Mouse (Mus musculus) heart, adult 11 months (tissue): Measurements from ENCODE around the gene Hopx.

Source experiments
- DNase-seq: peaks from one replicate; pipeline ENCODE4 v3.0.0; 2022

The Hopx gene

GRCm38 (mm10) chr5:77131879-77132278, 17.0 kb upstream of the Hopx start:
- DNase-seq: no peak

GRCm38 (mm10) chr5:77130310-77131020, 15.5 kb upstream of the Hopx start:
- peak; percentile 97 for DNase-seq

GRCm38 (mm10) chr5:77129907-77130306, 15.0 kb upstream of the Hopx start:
- DNase-seq: no peak

GRCm38 (mm10) chr5:77128854-77129253, 13.9 kb upstream of the Hopx start:
- DNase-seq: no peak

- DNase-seq: no peak
Observed at GRCm38 (mm10) chr5:77126415-77126968, 11.6 kb upstream of the Hopx start.

- DNase-seq: no peak
Observed at GRCm38 (mm10) chr5:77124817-77125283, 9.9 kb upstream of the Hopx start.

- no peak for DNase-seq
Observed at GRCm38 (mm10) chr5:77124165-77124564, 9.2 kb upstream of the Hopx start.

- no peak for DNase-seq
Observed at GRCm38 (mm10) chr5:77123597-77123996, 8.7 kb upstream of the Hopx start.

- peak; percentile 95 for DNase-seq
Observed at GRCm38 (mm10) chr5:77122254-77123192, 7.6 kb upstream of the Hopx start.

GRCm38 (mm10) chr5:77120701-77121100, 5.8 kb upstream of the Hopx start:
- DNase-seq: peak; percentile 96

- DNase-seq: no peak
Observed at GRCm38 (mm10) chr5:77119475-77120422, 4.8 kb upstream of the Hopx start.

GRCm38 (mm10) chr5:77115732-77116131, 811 bp upstream of the Hopx start:
- DNase-seq: peak; percentile 91

GRCm38 (mm10) chr5:77113773-77114172, 1.1 kb downstream of the Hopx start:
- DNase-seq: no peak

GRCm38 (mm10) chr5:77112066-77112465, 2.9 kb downstream of the Hopx start:
- no peak for DNase-seq

- DNase-seq: no peak
Observed at GRCm38 (mm10) chr5:77109814-77110213, 5.1 kb downstream of the Hopx start.

- DNase-seq: no peak
Observed at GRCm38 (mm10) chr5:77108806-77109205, 6.1 kb downstream of the Hopx start.

- DNase-seq: no peak
Observed at GRCm38 (mm10) chr5:77107146-77107822, 7.6 kb downstream of the Hopx start.

GRCm38 (mm10) chr5:77102522-77103365, 12.2 kb downstream of the Hopx start:
- peak; percentile 60 for DNase-seq

- peak; percentile 85 for DNase-seq
Observed at GRCm38 (mm10) chr5:77100691-77101090, 14.2 kb downstream of the Hopx start.

- DNase-seq: no peak
Observed at GRCm38 (mm10) chr5:77099997-77100380, 14.9 kb downstream of the Hopx start.
